Mouse (Mus musculus) thymus, postnatal 36 days (tissue): ENCODE data around the gene Col6a4.

ENCODE experiments used
- DNase-seq, 2 experiments: peaks; one replicate each; pipeline ENCODE4 v3.0.0; 2022; ENCODE audit warnings: mixed read lengths in 2 of 2

Col6a4 gene

DNA sequence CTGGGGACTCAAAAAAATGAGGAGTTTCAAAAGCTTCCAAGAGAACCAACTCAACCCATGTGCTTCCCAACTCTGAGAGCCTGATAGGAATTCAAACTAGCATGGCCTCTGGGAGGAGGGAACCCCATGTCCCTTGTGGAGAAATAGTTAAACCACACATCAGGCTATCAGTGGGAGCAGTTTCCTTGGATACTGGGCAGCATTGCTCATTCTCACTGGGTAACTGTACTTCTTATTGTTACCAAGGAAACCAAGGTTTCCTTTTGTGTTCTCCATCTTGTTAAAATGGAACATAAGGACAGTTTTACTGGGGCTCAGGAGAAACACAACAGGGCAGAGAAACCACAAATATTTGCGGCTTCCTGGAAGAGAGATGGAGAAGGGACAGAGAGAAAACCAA is 146.8 kb downstream of the Col6a4 start:
- no peak for DNase-seq

DNA sequence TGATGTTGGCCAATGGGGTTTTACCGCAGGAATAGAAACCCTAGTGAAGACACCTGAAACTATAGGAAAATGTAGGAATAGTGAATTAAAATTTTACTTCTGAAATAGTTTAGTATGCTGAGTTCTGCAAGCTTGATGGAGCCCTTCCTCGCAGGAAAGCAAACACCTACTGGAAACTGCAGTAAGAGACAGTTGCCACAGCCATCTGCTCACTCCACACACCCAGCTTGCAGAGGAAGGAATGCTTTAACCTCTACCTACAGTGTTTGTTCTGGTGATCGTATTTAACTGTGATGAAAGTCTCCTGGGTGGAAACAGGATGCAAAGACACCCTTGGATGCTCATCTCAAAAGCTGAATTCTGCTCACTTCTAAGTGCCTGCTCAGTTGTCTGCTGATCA is 149.0 kb downstream of the Col6a4 start:
- DNase-seq = no peak
